15 mouse cellular contexts compared by ENCODE assay signal in the genomic region with DNA sequence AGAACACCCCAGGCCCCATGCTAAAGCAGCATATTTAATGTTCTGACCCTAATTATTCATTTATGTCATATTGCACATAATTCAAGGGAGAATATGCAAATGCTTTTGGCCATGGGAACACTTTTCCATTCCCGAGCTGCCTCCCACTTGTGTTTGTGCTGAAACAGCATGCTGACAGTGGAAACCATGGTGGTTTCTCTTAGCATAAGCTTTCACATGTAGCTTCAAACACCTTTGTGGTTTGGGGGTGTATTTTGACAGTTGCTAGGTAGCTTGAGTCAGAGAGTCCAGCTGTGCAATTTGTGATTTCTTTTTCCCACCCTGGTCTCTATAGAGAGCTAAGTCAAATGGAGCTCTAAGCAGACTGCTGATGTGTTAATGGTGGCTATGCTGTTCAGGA.
"Had no signal": no experiment of that assay in that cellular context is flagged by ENCODE, and none has a peak within 500 bp of the region (broad histone marks: within the 10 kb centered on the region; RNA-seq: fewer than 3 reads in every experiment).

No protein-coding gene starts in this region.

- H3K4me3 ChIP-seq: limb, embryonic 12.5 days; liver, embryonic 15.5 days; megakaryocyte, embryonic 14.5 days; midbrain, embryonic 15.5 days; neural tube, embryonic 12.5 days; stomach, embryonic 15.5 days had no signal

- DNase-seq: kidney, adult 11 months; kidney, postnatal 10 days; layer of hippocampus, adult 9-11 months; layer of hippocampus, postnatal 36 days; lung, embryonic 14.5 days; lung, postnatal 14 days; right cerebral cortex, postnatal 4 days; spleen, adult 18-20 months had no signal

- H3K27ac ChIP-seq: limb, embryonic 12.5 days; liver, embryonic 15.5 days; macrophage; midbrain, embryonic 15.5 days; neural tube, embryonic 12.5 days; stomach, embryonic 15.5 days had no signal
